Mouse (Mus musculus): ENCODE data around the gene Chsy1.

Chsy1 gene

GRCm38 (mm10) chr7:66142514-66142913 is 33.2 kb downstream of the Chsy1 start:
- no peak for DNase-seq

- DNase-seq = no peak
These were observed 35.2 kb downstream of the Chsy1 start for GRCm38 (mm10) chr7:66144543-66144942.

- no peak for DNase-seq
These were observed 37.8 kb downstream of the Chsy1 start for GRCm38 (mm10) chr7:66147156-66147555.

- peak in 1 of 2 experiments; percentile 29 for DNase-seq
These were observed 38.5 kb downstream of the Chsy1 start for GRCm38 (mm10) chr7:66147816-66148215.

GRCm38 (mm10) chr7:66149506-66149905 is 40.2 kb downstream of the Chsy1 start:
- no peak for DNase-seq

GRCm38 (mm10) chr7:66150411-66150810 is 41.1 kb downstream of the Chsy1 start:
- peak; percentile 24 to 57 for DNase-seq

- peak in 1 of 2 experiments; percentile 35 for DNase-seq
These were observed 48.1 kb downstream of the Chsy1 start for GRCm38 (mm10) chr7:66157413-66157812.

- DNase-seq = no peak
These were observed 48.6 kb downstream of the Chsy1 start for GRCm38 (mm10) chr7:66157861-66158415.

GRCm38 (mm10) chr7:66158616-66159129 is 49.4 kb downstream of the Chsy1 start:
- DNase-seq = no peak

GRCm38 (mm10) chr7:66159961-66160360 is 50.6 kb downstream of the Chsy1 start:
- DNase-seq = no peak

- DNase-seq = no peak
These were observed 52.5 kb downstream of the Chsy1 start for GRCm38 (mm10) chr7:66161836-66162235.

GRCm38 (mm10) chr7:66162489-66162888 is 53.2 kb downstream of the Chsy1 start:
- no peak for DNase-seq

- DNase-seq = no peak
These were observed 53.7 kb downstream of the Chsy1 start for GRCm38 (mm10) chr7:66162981-66163380.

GRCm38 (mm10) chr7:66164427-66165031 is 55.2 kb downstream of the Chsy1 start:
- DNase-seq = no peak

- no peak for DNase-seq
These were observed 55.9 kb downstream of the Chsy1 start for GRCm38 (mm10) chr7:66165036-66165798.

- no peak for DNase-seq
These were observed 59.6 kb downstream of the Chsy1 start for GRCm38 (mm10) chr7:66168877-66169276.

GRCm38 (mm10) chr7:66169476-66169875 is 60.2 kb downstream of the Chsy1 start:
- DNase-seq = no peak

- DNase-seq = no peak
These were observed 61.6 kb downstream of the Chsy1 start for GRCm38 (mm10) chr7:66170802-66171505.

GRCm38 (mm10) chr7:66175738-66176137 is 66.4 kb downstream of the Chsy1 start:
- DNase-seq = no peak

- DNase-seq = no peak
These were observed 66.9 kb downstream of the Chsy1 start for GRCm38 (mm10) chr7:66176256-66176655.

GRCm38 (mm10) chr7:66176929-66177328 is 67.6 kb downstream of the Chsy1 start:
- DNase-seq = no peak

GRCm38 (mm10) chr7:66178101-66178500 is 68.8 kb downstream of the Chsy1 start:
- DNase-seq = peak; percentile 42 to 64

GRCm38 (mm10) chr7:66179120-66179581 is 69.8 kb downstream of the Chsy1 start:
- DNase-seq = peak; percentile 59 to 68
